Mouse (Mus musculus): Measurements from ENCODE around the gene Nav2. TPM values are rescaled to one million over a fixed set of nuclear protein-coding genes. Genes with fewer than 3 reads are reported as not detected.

The Nav2 gene
- 10 to 100 TPM; 42.4 to 52.9 TPM for total RNA-seq (2021)

DNA sequence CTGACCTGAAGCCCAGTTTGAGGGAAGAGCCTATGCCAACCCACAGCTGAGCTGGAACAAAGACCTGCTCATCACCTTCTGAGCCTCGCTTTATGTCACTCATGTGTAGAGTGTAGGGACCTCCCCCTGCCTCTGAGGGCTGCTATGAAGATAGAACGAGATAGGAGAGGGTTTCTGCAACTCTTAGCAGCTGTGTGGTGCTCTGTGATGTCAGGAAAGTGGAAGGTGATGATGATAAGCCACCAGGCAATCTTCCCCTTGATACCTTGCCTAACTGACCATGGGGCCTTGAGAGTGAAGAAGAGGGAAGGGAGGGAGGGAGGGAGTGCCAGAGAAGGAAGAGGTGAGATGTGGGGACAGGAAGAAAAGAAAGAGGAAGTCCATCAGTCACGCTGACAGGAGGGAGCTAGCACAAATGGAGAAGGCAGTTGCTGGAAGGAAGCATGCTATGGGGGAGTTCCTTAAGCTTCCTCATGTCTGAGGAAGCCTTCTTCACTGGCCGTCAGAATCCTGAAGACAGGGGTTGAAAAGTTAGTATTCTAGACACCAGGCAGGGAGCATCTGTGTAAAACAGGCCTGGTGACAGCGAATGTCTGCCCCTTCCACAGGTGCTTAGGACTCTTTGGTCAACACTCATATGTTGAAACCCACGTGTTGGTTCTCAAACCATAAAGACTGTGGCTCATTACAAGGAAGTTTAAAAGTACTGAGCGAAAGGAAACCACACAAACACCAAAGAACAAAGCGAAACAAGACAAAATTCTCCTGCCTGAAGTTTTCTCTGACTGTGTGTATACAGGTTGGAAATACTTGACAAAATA lies at the start of gene Nav2:
Gene Nav2, plus strand, starts transcription at position 196 of the 821 bp plus-strand sequence.
- DNase-seq: no peak
- intact Hi-C loops (cut with DNase I): no loop called here

DNA sequence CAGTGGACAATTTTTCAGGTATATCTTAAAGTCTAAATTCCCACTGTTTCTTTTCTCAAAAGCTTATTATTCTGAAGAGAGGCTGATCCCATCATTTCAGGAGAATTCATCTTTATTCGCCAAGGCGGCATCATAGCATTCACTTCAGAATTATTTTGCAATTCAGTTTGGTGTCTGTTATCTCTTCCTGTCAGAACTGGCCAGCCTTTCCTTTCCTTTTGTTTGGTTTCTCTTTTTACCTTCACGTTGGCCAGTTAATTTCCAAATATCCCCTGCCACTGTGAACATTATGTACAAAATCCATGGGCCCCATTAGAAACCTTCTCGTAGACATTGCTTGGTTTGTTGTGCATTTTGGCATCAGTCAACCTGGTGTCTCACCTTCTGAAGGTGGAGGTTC lies 49.2 kb upstream of the Nav2 start:
- DNase-seq: no peak
- intact Hi-C loops (cut with DNase I): no loop called here

DNA sequence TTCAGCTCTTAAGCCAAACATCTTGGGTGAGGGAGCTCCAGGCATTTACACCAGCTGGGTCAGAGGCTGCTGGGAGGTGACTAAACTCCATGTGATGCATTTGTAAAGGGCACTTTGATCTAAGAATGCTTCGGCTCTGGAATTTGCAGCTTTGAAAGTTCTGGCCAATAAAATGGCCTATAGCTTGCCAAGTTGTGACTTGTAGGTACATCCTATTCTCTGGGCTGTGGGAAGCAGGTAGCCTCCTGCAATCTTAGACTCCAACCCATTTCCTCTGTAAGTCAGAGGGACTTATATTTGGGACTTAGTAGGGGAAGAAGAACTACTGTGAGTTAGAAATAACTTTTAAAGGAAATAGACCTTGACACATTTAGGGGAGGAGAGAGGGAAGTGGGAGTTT lies 47.6 kb upstream of the Nav2 start:
- intact Hi-C loops (cut with DNase I): no loop called here
- DNase-seq: no peak

DNA sequence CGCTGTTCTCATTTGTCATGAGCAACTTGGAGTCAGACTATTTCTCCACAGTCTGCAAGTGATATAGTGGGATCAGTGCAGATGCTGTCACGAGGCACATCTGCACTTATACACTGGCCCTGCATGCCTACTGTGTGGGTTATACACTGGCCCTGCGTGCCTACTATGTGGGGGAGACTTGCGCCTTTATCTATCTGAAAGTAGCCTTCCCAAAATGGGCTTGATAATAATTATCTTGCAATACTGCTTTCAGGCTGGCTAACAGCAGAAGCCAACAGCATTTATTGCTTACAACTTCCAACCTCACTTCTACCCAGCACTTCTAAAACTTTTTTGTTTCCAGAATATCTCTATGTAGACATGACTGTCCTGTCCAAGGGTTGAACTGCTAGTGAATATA lies 46.7 kb upstream of the Nav2 start:
- intact Hi-C loops (cut with DNase I): no loop called here

DNA sequence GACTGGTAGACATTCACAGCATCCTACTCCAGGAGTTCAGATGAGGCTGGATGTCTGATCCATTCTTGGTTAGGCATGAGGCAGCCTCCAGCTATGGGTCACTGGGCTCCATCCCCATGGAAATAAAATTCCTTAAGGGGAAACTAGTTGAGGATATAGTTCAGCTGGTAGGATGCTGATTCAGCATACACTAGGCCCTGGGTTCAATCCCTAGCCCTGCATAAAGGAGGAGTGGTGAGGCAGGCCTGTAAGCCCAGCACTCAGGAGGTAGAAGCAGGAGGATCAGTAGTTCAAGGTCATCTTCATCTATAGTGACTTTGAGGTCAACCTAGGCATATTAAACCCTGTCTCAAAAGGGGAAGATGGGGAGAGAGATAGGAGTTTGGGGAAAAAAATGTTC lies 44.3 kb upstream of the Nav2 start:
- intact Hi-C loops (cut with DNase I): no loop called here

More for the DNA sequence above, 46.7 kb upstream of the Nav2 start:
- no peak for DNase-seq

DNA sequence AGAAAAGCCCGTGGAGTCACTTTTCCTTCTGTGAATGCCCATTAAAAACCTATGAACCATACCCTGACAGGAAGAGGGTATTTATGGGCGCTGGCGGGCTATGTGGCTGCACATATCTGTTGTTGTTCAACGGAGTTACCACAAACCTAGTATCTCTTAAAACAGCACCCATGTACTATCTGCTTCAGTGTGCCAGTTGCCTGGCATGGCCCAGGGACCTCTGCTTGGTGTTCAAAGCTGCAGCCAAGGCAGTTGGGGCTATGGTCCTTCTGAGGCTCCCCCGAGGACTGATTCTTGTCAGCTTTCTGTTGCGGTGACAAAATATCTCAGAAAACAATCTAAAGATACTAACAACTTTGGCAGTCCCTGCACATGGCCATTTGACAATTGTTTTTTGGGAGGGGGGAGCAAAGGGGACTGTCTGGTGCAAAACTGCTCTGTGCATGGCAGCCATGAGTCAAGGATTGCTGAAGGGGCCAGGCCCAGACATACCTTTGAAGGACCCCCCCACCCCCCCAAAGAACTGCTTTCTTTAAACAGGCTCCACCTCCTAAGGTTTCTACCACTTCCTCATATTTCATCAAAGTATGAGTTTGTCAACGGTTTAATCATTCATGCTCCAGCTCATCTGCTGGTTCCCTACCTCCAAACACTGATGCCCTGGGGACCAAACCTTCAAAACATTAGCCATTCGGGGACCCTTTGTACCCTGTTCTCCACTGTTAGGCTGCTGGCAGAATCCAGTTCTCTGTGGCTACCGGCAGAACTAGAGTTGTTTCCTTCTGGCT lies 43.7 kb upstream of the Nav2 start:
- DNase-seq: no peak
- intact Hi-C loops (cut with DNase I): no loop called here

More for the DNA sequence above, 44.3 kb upstream of the Nav2 start:
- DNase-seq: no peak

DNA sequence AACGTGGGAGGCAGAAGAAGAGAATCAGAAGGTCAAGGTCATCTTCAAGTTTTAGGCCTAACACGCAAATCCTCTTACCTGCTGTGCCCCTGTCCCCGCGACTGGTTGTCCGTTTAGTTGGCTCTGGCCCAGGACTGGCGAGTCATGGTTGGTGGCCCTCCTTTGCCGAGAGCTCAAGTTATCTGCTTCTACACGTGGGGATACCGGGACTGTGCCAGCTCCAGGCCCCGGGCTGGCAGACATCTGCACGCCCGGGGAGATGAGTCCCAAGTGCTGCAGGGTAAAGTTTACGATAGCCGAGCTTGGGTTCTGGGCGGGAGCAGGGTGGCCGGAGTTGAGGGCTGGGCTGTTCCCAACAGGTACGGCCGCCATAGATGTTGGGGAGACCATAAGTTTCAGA lies 40.9 kb upstream of the Nav2 start:
- no peak for DNase-seq
- intact Hi-C loops (cut with DNase I): no loop called here

DNA sequence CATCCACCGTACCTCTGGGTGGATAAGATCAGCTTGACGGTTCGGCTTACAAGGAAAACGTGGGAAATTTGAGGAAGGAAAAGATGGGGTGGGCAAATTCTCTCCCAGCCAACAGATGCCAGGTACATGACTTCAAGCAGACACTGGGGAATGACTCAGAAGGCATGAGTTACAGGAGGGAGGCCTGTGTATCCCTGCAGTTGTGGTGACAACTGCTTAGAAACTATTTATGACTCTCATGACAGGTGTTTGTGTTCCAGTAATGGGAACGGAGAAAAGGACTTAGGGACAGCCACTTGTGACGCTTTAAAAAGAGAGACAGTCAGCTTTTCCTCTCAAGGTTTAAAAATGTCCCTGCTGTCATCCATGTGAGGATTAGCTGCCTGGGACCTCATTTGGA lies 38.4 kb upstream of the Nav2 start:
- intact Hi-C loops (cut with DNase I): loop anchor here (2.0 to 5.0 kb wide), 2 partner anchors 19 to 43 kb away; no protein-coding TSS in a partner anchor
- no peak for DNase-seq

DNA sequence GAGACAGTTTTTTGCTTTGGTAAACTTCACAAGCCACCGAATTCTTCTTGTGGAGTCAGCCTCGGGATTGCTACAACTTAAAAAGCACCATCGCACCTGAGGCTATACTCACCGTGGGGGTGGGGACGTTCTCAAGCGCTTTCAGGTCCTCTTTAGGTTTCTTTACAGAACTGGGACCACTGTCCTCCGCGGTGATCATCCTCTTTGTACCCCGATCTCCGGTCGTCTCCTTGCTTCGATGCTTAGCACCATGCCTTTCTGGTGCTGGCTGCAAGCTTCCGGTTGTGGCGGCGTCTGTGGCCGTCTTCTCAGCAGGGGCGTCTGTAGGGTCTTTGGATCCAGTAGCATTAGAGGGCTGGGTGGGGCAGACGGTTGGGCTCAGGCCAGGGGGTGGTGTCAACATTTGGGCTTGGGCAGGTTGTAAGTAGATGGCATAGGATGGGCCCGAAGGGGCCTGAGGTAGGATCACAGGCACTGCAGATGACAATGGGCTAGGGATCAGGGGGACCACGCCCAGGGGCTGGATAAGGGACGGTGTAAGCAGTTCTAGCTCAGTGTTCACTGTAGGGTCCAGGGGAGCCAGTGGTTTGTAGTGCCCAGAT lies 37.8 kb upstream of the Nav2 start:
- DNase-seq: no peak
- intact Hi-C loops (cut with DNase I): loop anchor here (2.0 to 5.0 kb wide), 2 partner anchors 20 to 43 kb away; no protein-coding TSS in a partner anchor

DNA sequence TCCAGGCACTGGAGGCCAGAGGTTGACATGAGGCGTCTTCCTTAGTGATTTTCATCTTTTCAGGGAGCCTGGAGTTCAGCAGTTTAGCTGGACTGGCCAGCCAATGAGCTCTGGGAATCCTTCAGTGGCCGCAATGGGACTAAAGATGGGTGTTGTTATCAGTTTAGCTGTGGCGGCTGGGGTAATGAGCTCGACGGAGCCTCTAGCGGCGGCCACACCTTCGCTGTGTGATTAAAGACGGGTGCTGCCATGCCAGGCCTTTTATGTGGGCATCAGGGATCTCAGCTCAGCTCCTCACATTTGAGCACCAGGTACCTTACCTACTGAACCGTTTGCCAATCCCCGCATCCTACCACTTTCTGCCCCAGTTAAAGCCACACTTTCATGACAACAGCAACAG lies 37.2 kb upstream of the Nav2 start:
- intact Hi-C loops (cut with DNase I): loop anchor here (2.0 to 5.0 kb wide), 2 partner anchors 20 to 44 kb away; no protein-coding TSS in a partner anchor
- DNase-seq: no peak

DNA sequence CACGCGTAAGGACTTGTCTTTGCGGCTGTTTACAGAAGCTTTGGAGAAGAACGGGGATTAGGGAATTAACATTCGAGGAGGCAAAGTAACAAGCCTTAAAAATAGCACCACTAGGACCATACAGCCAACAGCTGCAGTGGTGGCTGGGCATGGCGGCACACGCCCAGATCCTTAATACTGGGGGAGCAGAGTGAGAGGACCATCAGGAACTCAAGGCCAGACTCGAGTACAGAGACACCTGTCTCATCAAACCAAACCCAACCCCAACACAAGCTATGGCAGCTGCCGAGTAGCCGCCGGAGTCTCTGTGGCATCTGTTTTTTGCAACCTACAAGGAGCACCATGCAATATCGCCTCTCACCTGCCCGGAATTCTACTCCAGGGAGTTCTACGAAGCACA lies 33.4 kb upstream of the Nav2 start:
- intact Hi-C loops (cut with DNase I): no loop called here
- DNase-seq: no peak

DNA sequence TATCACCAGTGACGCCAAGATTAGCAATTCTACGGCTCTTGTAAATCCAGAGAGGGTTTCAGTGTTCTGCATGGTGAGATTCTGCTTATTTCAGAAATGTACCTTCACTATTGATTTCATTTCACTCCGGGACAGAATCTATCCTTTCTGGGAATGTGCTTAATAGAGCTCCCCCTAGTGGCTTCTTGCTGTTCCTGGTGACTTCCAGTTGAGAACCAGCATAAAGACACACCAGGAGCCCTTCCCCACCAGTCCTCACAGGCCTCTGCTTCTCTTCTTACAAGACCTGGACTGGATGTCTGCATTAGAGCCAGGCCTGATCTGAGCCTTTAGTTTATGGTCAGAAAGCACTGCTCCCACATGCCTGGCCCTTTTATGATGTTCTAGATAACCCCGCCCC lies 32.0 kb upstream of the Nav2 start:
- intact Hi-C loops (cut with DNase I): loop anchor here (1.0 kb wide), 1 partner anchor 63 kb away; no protein-coding TSS in a partner anchor
- peak; percentile 38 to 48 for DNase-seq

DNA sequence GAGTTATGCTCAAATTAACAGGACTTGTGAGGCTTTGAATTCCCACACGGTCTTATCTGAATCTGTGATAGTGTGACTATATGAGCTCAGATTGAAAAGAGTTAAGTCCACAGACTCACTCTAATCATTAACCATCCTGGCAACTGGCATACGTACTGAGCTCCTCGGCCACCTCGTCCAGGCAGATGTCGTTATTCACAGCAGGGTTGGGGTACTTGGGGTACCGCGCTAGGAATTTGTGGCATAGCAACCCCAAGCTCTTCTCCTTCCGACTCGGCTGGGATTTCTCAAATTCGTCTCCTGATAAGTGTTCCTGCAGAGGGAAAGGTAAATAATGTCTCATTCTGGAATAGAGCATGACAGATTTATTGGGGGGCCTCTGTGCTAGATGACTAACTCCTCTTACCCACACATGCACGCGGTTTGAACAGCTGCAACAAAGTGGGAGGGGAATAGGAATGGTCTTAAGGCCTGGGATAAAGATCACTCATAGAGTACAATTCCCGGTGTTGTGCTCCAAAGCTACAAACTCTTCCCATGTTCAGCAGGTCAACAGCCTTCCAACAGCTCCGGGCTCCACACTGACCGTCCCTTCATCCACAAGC lies 30.6 kb upstream of the Nav2 start:
- DNase-seq: no peak

DNA sequence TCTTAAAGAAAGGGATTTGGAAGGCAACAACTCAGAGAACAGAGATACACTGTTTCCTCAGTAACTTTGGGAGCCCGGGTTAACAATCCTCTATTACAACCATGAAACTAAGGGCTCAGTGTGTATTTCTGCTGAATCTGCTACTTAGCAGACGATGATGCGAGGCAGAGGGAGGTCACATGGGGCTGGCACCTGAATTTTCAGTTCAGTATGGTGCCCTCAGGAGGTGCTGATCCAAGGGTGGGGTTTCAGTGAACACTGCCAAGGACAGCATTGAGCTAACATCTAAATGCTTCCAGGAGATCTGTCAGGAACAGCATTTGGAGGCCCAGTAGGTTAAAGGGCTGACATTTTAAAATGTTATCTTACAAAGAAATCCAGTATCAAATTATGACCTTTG lies 28.9 kb upstream of the Nav2 start:
- DNase-seq: no peak
- intact Hi-C loops (cut with DNase I): loop anchor here (1.0 kb wide), 1 partner anchor 129 kb away; no protein-coding TSS in a partner anchor

More for the DNA sequence above, 30.6 kb upstream of the Nav2 start:
- intact Hi-C loops (cut with DNase I): no loop called here

DNA sequence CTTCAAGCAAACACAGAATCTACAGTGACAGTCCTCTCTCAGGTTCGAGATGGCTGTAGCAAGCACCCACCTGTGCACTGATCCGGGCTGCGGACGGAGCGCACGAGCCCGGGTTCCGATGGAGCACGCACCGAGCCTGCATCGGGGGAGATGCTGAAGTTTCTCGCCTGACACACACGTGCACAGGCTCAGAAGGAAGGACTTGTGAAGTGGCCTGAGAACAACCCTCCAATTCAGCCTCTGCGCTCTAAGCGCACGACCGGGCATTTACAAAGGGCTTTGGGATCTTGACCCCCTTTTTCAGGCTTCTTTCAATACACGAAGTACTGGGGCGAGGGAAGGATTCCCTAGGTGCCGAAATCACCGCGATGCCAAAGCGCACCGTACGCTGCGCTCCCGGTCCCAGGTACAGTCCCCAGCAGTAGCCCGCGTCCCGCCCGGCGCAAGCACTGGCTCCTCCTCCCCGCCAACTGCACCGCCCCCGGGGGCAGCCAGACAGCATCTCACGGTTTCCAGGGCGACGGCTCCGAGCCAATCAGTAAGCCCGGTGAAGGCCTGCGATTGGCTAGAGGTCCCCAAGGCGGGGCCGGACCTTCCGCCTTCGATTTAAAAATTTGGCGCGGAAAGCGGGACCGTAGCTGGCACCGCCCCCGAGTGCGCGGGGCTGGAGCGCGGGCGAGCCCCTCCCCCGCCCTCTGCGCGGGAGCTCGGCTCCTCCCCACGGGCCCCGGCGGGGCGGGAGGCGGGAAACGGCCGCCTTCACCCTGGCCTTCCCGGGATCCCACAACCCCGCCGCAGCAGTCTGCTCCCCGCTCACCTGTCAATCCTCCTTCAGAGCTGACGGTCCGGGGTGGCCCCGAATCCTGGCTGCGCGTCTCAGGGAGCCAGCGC lies 27.7 kb upstream of the Nav2 start:
- intact Hi-C loops (cut with DNase I): loop anchor here (10.0 kb wide), 1 partner anchor 364 kb away; no protein-coding TSS in a partner anchor
- peak; percentile 93 to 94 for DNase-seq

DNA sequence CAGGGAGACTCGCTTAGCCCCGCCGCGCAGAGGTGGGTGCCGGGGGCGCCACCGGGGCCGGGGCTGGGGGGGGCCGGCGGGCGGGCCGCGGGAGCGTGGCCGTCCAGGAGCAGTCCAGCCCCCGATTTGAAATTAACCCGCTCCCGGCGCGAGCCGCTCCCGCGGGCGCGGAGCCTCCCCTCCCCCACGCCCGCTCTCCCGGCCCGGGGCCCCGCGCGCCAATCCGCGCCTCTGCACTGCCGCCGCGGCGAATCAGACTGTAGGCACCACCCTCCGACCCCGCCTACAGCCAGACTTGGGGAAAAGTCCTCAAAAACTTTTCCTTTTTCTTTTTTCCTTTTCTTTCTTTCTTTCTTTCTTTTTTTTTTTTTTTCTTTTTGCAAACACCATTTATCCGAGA lies 27.0 kb upstream of the Nav2 start, which contains the start of gene E2f8:
Gene E2f8, minus strand, starts transcription at position 111 of the 400 bp plus-strand sequence.
- intact Hi-C loops (cut with DNase I): loop anchor here (10.0 kb wide), 1 partner anchor 363 kb away; no protein-coding TSS in a partner anchor
- DNase-seq: peak; percentile 72 to 73

DNA sequence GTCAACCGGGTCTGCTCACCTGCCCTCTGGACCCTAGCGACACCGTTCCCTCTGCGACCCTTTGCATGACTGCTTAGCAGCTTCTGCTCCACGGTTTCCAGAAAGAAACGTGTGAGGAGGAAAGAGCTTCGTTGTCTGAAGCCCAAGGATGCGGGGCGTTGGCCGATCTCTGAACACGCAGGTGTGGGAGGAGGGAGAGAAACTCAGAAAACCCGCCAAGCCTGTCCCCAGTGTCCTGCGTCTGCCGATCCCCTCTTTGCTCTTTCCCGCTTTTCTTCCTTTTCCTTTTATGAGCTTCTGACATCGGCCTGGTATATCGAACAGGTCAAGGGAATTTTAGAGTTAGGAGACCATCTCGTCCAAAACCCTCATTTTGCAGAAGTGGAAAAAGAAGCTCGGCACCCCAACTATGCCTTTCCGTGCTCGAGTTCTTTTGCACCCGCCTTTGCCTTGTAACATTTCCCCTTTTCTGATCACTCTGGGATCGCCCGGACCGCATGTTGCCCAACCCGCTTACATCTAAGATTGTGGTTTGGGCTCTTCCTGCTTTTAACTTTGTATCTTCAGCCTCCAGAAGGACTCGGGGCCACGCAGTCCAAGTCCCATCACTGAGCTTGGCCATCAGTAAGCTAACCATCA lies 26.4 kb upstream of the Nav2 start:
- intact Hi-C loops (cut with DNase I): loop anchor here (10.0 kb wide), 1 partner anchor 363 kb away; no protein-coding TSS in a partner anchor
- peak in 1 of 2 experiments; percentile 14 for DNase-seq

DNA sequence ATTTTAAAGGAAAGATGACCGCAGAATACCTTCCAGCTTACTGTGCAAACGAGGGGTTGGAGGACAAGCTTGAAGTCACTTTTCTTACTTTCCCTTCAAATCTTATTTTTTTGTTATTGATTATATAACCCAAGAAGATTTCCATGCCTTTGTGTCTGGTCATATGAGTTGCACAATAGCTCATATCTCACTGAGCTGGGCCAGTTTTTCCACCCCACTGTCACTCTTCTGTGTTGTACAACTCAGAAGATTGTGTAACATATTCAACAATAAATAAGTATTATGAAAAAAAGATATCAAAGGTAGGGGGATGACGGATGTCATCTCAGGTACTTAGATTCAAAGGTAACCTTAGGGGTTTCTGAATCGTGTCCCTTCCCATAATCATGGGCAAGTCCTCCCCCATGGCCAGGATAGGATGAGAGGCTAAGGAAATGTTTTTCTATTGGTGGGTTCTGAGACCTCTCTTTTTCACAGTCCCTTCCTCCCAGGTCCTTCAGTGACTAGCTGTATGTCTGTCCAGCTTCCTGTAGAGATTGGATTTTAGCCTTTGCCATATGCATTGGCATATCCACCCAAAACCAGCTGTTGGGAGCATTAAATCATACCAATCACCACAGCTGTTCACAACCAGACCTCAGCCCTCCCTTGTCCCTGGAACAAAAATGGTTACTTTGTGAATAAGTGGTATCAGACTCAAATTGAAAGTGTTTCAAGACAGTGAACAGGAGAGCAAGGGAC lies 24.8 kb upstream of the Nav2 start:
- DNase-seq: no peak
- intact Hi-C loops (cut with DNase I): loop anchor here (10.0 kb wide), 1 partner anchor 361 kb away; no protein-coding TSS in a partner anchor

Measured in heart, postnatal 36 days (tissue).